Mouse (Mus musculus) forebrain, postnatal 0 days (tissue): ENCODE measurements around the gene Fam107b. TPM values are rescaled to one million over a fixed set of nuclear protein-coding genes. Genes with fewer than 3 reads are reported as not detected.

ENCODE experiments used
- ATAC-seq: fragments of 200-750 bp; cut with Nextera tagmentation; 2 replicates; pipeline ENCODE4 v1.8.0; 2017; ENCODE audit warnings: mild to moderate bottlenecking, moderate library complexity
- DNase-seq: peaks from one replicate; pipeline ENCODE4 v3.0.0-alpha.2; 2015
- H3K27ac ChIP-seq: fragments of 300-500 bp; sonication (generic); 2 replicates; pipeline ENCODE4 v1.5.1; 2014; ENCODE audit warnings: low read depth, mild to moderate bottlenecking, antibody characterized with exemption, low read length, moderate library complexity, mixed read lengths
- H3K27me3 ChIP-seq: fragments of 300-500 bp; sonication (generic); 2 replicates; pipeline ENCODE4 v1.6.1; 2014; ENCODE audit warnings: mild to moderate bottlenecking, low read length, mixed read lengths; ENCODE audit not compliant: insufficient read depth
- H3K36me3 ChIP-seq: fragments of 300-500 bp; sonication (generic); 2 replicates; pipeline ENCODE4 v1.6.1; 2014; ENCODE audit warnings: mild to moderate bottlenecking, moderate library complexity; ENCODE audit not compliant: insufficient read depth
- H3K4me1 ChIP-seq: fragments of 300-500 bp; sonication (generic); 2 replicates; pipeline ENCODE4 v1.6.1; 2014; ENCODE audit warnings: antibody characterized with exemption; ENCODE audit not compliant: insufficient read depth
- H3K4me2 ChIP-seq: fragments of 300-500 bp; sonication (generic); 2 replicates; pipeline ENCODE4 v1.6.1; 2014; ENCODE audit warnings: low read depth, mild to moderate bottlenecking, moderate library complexity
- H3K4me3 ChIP-seq: fragments of 300-500 bp; sonication (generic); 2 replicates; pipeline ENCODE4 v1.5.1; 2014; ENCODE audit warnings: low read depth, low read length, mixed read lengths
- H3K9ac ChIP-seq: fragments of 300-500 bp; sonication (generic); 2 replicates; pipeline ENCODE4 v1.6.1; 2014; ENCODE audit warnings: mild to moderate bottlenecking
- H3K9me3 ChIP-seq: fragments of 300-500 bp; sonication (generic); 2 replicates; pipeline ENCODE4 v1.6.1; 2016; ENCODE audit warnings: low read length
- CTCF ChIP-seq: sonication (generic); IDR thresholded peaks from 2 replicates; pipeline ENCODE4 v1.5.1; 2016; ENCODE audit warnings: antibody characterized with exemption, control low read depth, low read depth
- WGBS: fragments of 180-500 bp; shearing (Covaris S2); extraction: QIAGEN DNeasy Blood & Tissue Kit; methylation state at CpG from one replicate; pipeline ENCODE4 v1.1.7; 2014; 5-methylcytosine and 5-hydroxymethylcytosine counted together
- polyA plus RNA-seq: library from polyadenylated mRNA; unstranded; fragments of >200 nt; fragmentation: Nextera tagmentation; extraction: Ambion mirVana; gene quantifications from 2 replicates; pipeline ENCODE4 v1.2.1, GENCODE M21; 2015
- total RNA-seq: library from RNA; depleted of rRNA; stranded (reverse); fragments of >200 nt; gene quantifications from 2 replicates; pipeline ENCODE4 v1.2.3, GENCODE M21; 2014

The Fam107b gene
- total and polyA plus RNA-seq, 2 experiments from 2014 or later: 31.2 to 63.4 TPM

DNA sequence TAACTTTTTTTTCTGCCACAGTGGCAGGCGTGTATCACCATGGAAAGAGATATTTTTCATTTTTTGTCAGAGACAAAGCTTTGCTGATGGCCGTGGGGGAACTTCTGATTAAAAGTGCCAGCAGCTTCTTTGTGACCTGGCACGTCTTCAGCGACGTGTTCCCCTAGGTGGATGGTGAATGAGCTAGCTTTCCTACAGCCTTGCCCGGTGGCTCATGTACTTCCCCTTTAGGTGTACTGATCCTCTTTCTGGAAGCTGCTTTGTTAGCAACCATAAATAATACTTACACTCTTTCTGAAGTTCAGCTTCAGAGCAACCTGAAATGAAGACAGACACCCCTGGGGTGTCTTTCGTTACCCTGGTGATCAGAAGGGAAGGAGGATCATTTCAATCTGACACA is 3.6 kb downstream of the Fam107b start:
- Histone ChIP-seq H3K27ac (no peak overlapping the region), H3K9me3 (no peaks in the 10 kb centered on the region), H3K4me3 (no peak overlapping the region), H3K4me2 (no peak overlapping the region), H3K4me1 (no peaks in the 10 kb centered on the region), H3K9ac (no peak overlapping the region), H3K36me3 (no peaks in the 10 kb centered on the region), H3K27me3 (no peaks in the 10 kb centered on the region)
- 85% methylated on average over 7 of the region's 7 CpGs for WGBS
- no peak for TF ChIP-seq CTCF
- ATAC-seq (no peak), DNase-seq (no peak)

DNA sequence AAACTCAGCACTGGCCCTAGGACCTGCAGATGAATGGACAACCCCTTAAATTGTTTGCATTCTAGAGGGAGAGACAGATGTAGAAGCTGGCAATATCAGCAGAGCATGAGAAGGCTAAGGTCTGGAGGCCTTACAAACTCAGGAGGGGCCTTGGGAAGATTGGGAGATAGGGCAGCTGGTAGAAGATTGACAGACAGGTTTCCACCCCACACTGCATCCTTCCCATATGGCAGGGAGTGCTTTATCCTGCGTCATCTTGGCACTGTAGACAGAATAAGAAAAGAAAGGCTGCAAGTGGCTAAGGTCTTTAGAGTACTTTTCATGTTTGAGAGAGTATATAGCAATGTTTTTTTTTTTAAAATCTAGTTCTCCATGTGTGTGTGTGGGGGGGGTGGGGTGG is 4.9 kb downstream of the Fam107b start:
- no peaks in the 10 kb centered on the region for H3K4me1 ChIP-seq
- H3K9me3 ChIP-seq: no peaks in the 10 kb centered on the region
- WGBS: 63% methylated on average over 1 of the region's 1 CpGs
- no peak for ATAC-seq
- H3K36me3 ChIP-seq: no peaks in the 10 kb centered on the region
- peak; percentile 27 for DNase-seq
- H3K4me2 ChIP-seq: no peak overlapping the region
- no peak overlapping the region for H3K9ac ChIP-seq
- TF ChIP-seq CTCF: no peak
- no peaks in the 10 kb centered on the region for H3K27me3 ChIP-seq
- H3K4me3 ChIP-seq: no peak overlapping the region
- no peak overlapping the region for H3K27ac ChIP-seq

DNA sequence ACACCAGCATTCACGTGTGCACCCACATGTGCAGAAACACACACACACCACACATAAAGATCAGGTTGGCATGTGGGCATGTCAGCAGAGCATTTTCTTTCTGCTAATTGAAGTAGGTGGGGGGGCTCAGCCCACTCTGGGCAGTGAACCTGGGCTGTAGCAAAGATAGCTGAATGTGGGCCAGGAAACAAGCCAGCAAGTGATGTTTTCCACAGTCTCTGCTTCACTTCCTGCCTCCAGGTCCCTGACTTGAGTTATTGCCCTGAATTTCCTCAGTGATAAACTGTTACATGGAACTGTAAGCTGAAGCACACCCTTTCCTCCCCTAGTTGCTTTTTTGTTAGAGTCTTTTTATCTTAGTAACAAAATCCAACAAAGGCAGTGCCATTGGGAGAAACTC is 6.1 kb downstream of the Fam107b start:
- no peaks in the 10 kb centered on the region for H3K4me1 ChIP-seq

DNA sequence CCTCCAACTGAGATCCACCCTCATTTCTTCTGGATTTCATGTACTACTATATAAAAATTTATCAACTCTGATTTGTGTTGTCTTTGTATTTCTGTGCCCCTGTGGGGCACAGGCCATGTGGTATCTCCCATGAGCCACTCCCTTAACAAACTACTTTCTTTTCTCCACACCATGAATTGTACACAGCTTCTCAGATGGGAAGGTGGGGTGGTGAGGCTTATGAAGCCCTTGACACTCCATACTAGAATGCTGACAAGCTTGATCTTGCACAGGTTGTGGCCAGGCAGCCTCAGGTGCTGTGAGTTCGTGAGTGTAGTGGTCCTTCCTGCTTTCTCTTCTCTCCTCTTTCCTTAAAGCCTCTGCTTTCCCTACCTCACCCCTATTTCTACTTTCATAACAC is 6.9 kb downstream of the Fam107b start:
- Histone ChIP-seq H3K4me3 (no peak overlapping the region), H3K27ac (no peak overlapping the region), H3K36me3 (no peaks in the 10 kb centered on the region), H3K9me3 (no peaks in the 10 kb centered on the region), H3K4me1 (no peaks in the 10 kb centered on the region), H3K9ac (no peak overlapping the region), H3K27me3 (no peaks in the 10 kb centered on the region), H3K4me2 (no peak overlapping the region)
- WGBS: 67% methylated on average over 1 of the region's 1 CpGs
- no peak for ATAC-seq
- no peak for TF ChIP-seq CTCF
- no peak for DNase-seq

More for the DNA sequence above, 6.1 kb downstream of the Fam107b start:
- no peak overlapping the region for H3K9ac ChIP-seq
- 75% methylated on average over 1 of the region's 1 CpGs for WGBS
- no peaks in the 10 kb centered on the region for H3K27me3 ChIP-seq
- no peak overlapping the region for H3K27ac ChIP-seq
- no peaks in the 10 kb centered on the region for H3K36me3 ChIP-seq
- H3K9me3 ChIP-seq: no peaks in the 10 kb centered on the region
- DNase-seq: no peak
- no peak overlapping the region for H3K4me3 ChIP-seq
- ATAC-seq: no peak
- H3K4me2 ChIP-seq: no peak overlapping the region
- TF ChIP-seq CTCF: no peak

DNA sequence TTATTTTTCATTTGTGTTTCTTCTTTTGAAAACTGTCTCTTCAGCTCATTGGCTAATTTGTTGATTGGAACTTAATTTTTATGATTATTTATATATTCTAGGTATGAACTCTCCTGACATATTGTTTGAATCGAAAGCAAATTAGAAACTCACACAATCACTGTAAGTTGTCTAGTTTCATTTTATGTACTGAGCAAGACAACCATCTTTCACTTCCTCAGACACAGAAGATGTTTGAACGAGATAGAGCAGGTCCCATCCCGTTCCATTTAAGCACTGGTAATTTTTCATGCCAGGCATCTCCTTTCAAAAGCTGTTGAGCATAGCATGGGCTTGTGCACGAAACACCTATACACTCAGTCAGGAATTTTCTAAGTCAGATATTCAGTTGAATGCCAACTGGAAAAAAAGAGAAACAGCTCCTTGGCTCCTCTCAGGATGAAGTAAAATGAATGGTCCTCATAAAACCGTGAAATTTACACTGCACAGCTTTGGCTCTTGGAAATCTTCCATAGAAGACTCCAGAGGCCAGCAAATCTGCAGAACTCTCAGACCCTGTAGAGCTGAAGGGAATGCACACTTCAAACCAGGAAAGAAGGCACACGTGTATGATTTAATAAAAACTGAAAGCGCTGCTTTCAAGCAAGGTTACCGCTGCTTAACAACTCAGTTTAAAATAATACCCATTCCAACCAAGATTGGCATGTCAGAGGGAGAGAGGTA is 8.1 kb downstream of the Fam107b start:
- Histone ChIP-seq H3K27ac (no peak overlapping the region), H3K4me2 (no peak overlapping the region), H3K27me3 (no peaks in the 10 kb centered on the region), H3K36me3 (no peaks in the 10 kb centered on the region), H3K4me1 (no peaks in the 10 kb centered on the region), H3K9ac (no peak overlapping the region), H3K9me3 (no peaks in the 10 kb centered on the region), H3K4me3 (no peak overlapping the region)
- no peak for ATAC-seq
- TF ChIP-seq CTCF: no peak
- 81% methylated on average over 8 of the region's 8 CpGs for WGBS
- DNase-seq: no peak

DNA sequence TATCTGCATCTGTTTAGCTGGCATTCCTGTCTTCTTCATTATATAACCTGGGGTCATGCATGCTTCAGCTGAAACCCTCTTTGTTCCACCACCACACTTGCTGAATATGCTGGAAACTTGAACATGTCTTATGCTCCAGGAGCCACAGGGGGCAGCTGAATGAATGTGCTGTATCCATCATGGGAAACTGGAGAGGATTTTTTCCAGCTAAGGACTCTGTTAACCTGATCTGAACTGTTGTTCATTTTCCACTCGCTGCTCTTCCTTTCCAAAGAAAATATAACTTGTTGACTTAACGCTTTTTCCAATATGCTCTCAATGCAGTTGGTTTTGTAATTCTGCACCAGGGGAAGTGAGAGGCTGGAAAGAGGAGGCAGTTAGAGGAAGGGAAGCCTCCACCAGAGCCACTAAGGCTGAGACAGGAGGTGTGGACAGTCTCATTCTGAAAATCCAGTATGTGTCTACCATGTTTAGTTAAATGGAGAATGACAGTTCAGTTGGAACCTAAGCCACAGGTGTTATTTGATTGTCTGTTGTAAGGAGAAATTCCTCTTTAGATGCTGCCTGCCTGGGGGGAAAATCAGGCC is 9.1 kb downstream of the Fam107b start:
- no peak for ATAC-seq
- no peak overlapping the region for H3K4me2 ChIP-seq
- H3K9me3 ChIP-seq: no peaks in the 10 kb centered on the region
- H3K27ac ChIP-seq: no peak overlapping the region
- WGBS: 84% methylated on average over 2 of the region's 2 CpGs
- H3K27me3 ChIP-seq: no peaks in the 10 kb centered on the region
- no peak overlapping the region for H3K4me3 ChIP-seq
- H3K36me3 ChIP-seq: no peaks in the 10 kb centered on the region
- no peak for DNase-seq
- no peak overlapping the region for H3K9ac ChIP-seq
- TF ChIP-seq CTCF: no peak
- H3K4me1 ChIP-seq: no peaks in the 10 kb centered on the region

DNA sequence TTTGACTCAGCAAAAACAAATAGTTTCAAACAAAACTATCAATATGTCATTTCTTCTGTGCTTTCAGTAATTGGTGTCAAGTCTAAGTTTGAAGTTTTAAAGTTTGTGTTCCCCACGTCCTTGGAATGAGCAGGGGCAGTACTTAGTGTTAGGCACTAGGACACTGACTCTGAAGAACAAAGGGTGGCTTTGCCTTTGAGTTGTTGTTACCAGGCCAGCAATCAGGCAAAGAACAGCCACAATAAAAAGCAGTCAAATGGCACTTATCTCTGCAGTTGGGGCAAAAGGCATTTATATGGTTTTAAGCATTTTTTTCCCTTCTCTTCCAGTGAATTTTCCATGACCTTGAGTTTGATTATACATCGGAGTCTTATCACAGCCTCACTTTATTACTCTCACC is 12.5 kb downstream of the Fam107b start:
- Histone ChIP-seq H3K9ac (no peak overlapping the region), H3K36me3 (no peaks in the 10 kb centered on the region), H3K4me1 (no peaks in the 10 kb centered on the region), H3K27ac (no peak overlapping the region), H3K4me3 (no peak overlapping the region), H3K9me3 (no peaks in the 10 kb centered on the region), H3K27me3 (no peaks in the 10 kb centered on the region), H3K4me2 (no peak overlapping the region)
- no peak for TF ChIP-seq CTCF
- DNase-seq: no peak
- no peak for ATAC-seq
- 83% methylated on average over 2 of the region's 2 CpGs for WGBS
